Mouse (Mus musculus): ENCODE results near the gene B3gat1. TPM values are rescaled to one million over a fixed set of nuclear protein-coding genes. Genes with fewer than 3 reads are reported as not detected.

The B3gat1 gene
- 0.17 and 0.49 TPM in 2 replicates for polyA plus RNA-seq (2014; fragmentation: Nextera tagmentation; extraction: Ambion mirVana)

DNA sequence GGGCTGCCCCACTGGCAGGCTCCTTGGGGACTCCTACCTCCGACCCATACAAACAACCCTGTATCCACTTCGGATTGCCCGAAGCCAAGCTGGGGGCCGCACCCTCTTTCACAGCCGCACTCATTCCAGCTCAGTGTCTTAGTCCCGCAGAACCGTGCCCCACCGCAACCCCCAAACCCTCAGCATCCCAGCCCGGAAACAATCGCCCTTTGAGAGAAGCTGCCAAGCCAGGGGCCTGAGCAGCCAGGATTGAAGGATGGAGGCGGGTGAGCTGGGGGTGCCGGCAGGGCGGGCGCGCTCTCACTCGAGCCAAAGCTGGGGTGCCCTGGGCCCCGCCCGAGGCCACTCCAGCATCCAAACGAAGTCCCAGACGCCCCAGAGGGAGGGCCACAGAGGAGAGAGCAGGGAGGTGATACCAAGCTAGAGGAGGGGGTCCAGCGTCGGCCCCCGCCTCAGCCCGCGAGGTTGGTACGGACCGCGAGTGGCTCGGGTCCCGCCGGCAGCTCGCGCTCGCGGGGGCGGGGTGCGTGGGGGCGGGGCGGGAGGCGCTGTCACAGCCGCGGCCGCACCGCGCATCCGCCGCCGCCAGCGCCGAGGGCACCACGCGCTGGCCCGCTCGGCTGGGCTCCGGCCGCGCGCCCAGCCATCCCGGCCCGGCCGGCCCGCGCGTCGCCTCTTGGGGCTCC lies at the start of gene B3gat1:
B3gat1 (plus strand) TSS at position 523 of the 686 bp plus-strand sequence.
- peak; percentile 60 for DNase-seq (ENCODE audit: low spot score)

DNA sequence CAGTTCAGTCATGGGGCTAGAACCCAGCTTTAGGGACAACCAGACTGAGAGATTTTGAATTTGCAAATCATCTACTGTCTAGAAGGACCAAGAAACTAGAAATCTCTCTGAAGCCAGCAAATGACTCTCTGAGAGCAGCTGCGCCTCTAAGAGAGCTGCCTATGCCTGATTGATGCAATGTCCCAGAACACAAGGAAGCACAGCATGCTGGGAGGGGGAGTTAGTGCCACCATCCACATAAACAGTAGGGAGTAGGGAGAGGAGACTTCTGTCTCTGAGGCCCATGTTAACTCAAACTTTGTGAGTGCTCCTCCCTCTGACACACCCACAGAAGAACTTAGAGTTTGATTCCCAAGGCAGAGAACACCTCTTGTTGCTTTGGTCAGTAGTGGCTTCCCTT lies 44.4 kb upstream of the B3gat1 start:
- H3K4me3 ChIP-seq (ENCODE audit: low read depth, low read length), result no peak overlapping the region
- H3K27me3 ChIP-seq (ENCODE audit: control insufficient read depth, insufficient read depth, low read length), result no peaks in the 10 kb centered on the region
- no peaks in the 10 kb centered on the region for H3K36me3 ChIP-seq (ENCODE audit: control insufficient read depth, insufficient read depth, low read length)
- ATAC-seq (ENCODE audit: insufficient number of reproducible peaks, low FRiP score, low TSS enrichment, low read depth) (no peak), DNase-seq (ENCODE audit: low spot score) (no peak)
- no peaks in the 10 kb centered on the region for H3K9me3 ChIP-seq (ENCODE audit: control insufficient read depth, low read length)
- H3K9ac ChIP-seq (ENCODE audit: low read length), result no peak overlapping the region
- no peak overlapping the region for H3K4me2 ChIP-seq (ENCODE audit: low read depth, severe bottlenecking)
- H3K4me1 ChIP-seq (ENCODE audit: control insufficient read depth, insufficient read depth, low read length), result no peaks in the 10 kb centered on the region
- H3K27ac ChIP-seq (replicated peaks; ENCODE audit: low read depth, low read length), result no peak overlapping the region
- 83% methylated on average over 1 of the region's 1 CpGs for WGBS

More for the DNA sequence above, at the start of gene B3gat1:
- peak; percentile 54; the same call in 1 of the 2 replicates for ATAC-seq (ENCODE audit: insufficient number of reproducible peaks, low FRiP score, low TSS enrichment, low read depth)
- Histone ChIP-seq H3K36me3 (ENCODE audit: control insufficient read depth, insufficient read depth, low read length) (no peaks in the 10 kb centered on the region), H3K27me3 (ENCODE audit: control insufficient read depth, insufficient read depth, low read length) (peaks cover 40% of the 10 kb centered on the region), H3K4me1 (ENCODE audit: control insufficient read depth, insufficient read depth, low read length) (no peaks in the 10 kb centered on the region), H3K4me3 (ENCODE audit: low read depth, low read length) (peak within 1 kb of the TSS; percentile 45), H3K4me2 (ENCODE audit: low read depth, severe bottlenecking) (peak within 1 kb of the TSS; percentile 93), H3K9ac (ENCODE audit: low read length) (0 out of 2 replicates have a peak within 1 kb of the TSS, but pooled peaks have one; percentile 12), H3K9me3 (ENCODE audit: control insufficient read depth, low read length) (no peaks in the 10 kb centered on the region; the same call in 1 of the 2 replicates), H3K27ac (replicated peaks; ENCODE audit: low read depth, low read length) (no peak within 1 kb of the TSS)
- WGBS, result under 1% methylated on average over 54 of the region's 65 CpGs

DNA sequence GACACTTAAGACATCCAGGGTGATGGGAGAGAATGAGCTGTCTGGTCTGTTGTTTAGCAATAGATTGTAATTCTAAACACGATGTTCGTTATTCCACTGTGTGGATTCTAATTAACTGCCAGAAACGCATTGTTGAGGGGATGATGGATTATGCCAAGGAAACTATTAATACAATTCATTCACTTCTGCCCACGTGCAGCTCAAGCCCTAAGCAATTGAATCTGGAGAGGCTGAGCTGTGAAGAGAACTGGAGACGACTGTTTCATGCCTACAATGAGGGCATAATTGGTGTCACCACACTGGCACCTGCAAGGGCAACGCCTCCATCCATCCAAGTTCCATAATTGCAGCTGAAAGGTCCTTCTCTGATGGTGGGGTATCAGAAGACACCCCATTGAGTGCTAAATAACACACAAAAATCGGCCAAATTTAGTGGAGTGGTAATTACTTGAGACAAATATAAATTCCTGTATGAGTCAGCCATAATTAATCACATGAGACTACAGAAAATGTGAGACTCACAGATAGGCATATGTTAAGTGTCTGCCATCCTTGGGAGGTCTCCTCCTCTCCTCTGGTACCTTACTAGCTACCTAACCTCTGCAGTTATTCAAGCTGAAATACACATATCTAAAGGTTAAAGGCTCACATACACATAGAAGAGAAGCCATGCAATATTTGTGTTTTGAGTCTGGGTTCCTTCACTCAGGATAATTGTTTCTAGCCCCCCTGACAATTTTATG lies 43.4 kb upstream of the B3gat1 start:
- DNase-seq (ENCODE audit: low spot score) (no peak), ATAC-seq (ENCODE audit: insufficient number of reproducible peaks, low FRiP score, low TSS enrichment, low read depth) (no peak)
- H3K9ac ChIP-seq (ENCODE audit: low read length), result no peak overlapping the region
- H3K4me3 ChIP-seq (ENCODE audit: low read depth, low read length), result no peak overlapping the region
- H3K9me3 ChIP-seq (ENCODE audit: control insufficient read depth, low read length), result no peaks in the 10 kb centered on the region
- H3K4me2 ChIP-seq (ENCODE audit: low read depth, severe bottlenecking), result no peak overlapping the region
- H3K27ac ChIP-seq (replicated peaks; ENCODE audit: low read depth, low read length), result no peak overlapping the region
- 73% methylated on average over 7 of the region's 7 CpGs for WGBS
- no peaks in the 10 kb centered on the region for H3K27me3 ChIP-seq (ENCODE audit: control insufficient read depth, insufficient read depth, low read length)
- H3K36me3 ChIP-seq (ENCODE audit: control insufficient read depth, insufficient read depth, low read length), result no peaks in the 10 kb centered on the region
- no peaks in the 10 kb centered on the region for H3K4me1 ChIP-seq (ENCODE audit: control insufficient read depth, insufficient read depth, low read length)

DNA sequence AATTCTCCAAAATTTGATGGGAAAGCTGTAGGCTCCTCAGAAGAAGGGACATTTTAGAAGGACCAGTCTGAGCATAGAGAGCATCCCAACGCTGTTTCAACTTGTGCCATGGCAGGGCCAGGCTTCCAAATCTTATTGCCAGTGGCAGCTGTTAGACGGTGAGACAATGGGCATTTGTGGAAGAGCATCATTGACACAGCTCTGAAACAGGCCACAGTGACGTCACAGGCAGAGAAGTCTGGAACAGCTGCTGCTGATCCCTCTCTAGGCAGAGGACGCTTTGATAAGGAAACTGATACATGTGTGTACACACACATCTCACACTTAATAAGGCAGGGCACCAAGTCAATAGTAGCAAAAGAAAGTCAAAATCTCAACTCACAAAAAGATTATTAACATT lies 40.9 kb upstream of the B3gat1 start:
- ATAC-seq (ENCODE audit: insufficient number of reproducible peaks, low FRiP score, low TSS enrichment, low read depth) (no peak), DNase-seq (ENCODE audit: low spot score) (no peak)
- Histone ChIP-seq H3K4me2 (ENCODE audit: low read depth, severe bottlenecking) (no peak overlapping the region), H3K27ac (replicated peaks; ENCODE audit: low read depth, low read length) (no peak overlapping the region), H3K4me1 (ENCODE audit: control insufficient read depth, insufficient read depth, low read length) (no peaks in the 10 kb centered on the region), H3K9ac (ENCODE audit: low read length) (no peak overlapping the region), H3K36me3 (ENCODE audit: control insufficient read depth, insufficient read depth, low read length) (no peaks in the 10 kb centered on the region), H3K27me3 (ENCODE audit: control insufficient read depth, insufficient read depth, low read length) (no peaks in the 10 kb centered on the region), H3K9me3 (ENCODE audit: control insufficient read depth, low read length) (no peaks in the 10 kb centered on the region), H3K4me3 (ENCODE audit: low read depth, low read length) (no peak overlapping the region)
- 87% methylated on average over 4 of the region's 4 CpGs for WGBS

DNA sequence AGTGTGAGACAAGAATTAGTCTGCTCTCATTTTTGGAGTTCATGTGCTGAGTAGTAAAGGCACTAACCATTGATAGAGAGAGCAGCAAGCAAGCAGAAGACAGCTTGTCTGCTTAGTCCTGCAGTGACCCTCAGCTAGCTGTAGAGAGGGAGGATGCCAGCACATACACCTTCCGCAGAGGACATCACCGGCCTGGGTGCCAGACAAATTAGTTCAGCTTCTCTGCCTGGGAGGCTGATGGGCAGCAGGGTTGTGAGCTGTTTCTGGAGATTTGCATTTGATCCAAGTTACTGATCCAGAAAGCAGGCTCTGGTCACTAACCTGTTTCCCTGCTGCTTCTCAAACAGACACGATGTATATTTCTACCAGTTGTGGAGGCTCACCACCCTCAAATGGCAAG lies 38.9 kb upstream of the B3gat1 start:
- WGBS, result 84% methylated on average over 3 of the region's 3 CpGs
- no peaks in the 10 kb centered on the region for H3K4me1 ChIP-seq (ENCODE audit: control insufficient read depth, insufficient read depth, low read length)
- DNase-seq (ENCODE audit: low spot score) (no peak), ATAC-seq (ENCODE audit: insufficient number of reproducible peaks, low FRiP score, low TSS enrichment, low read depth) (no peak)
- H3K4me2 ChIP-seq (ENCODE audit: low read depth, severe bottlenecking), result no peak overlapping the region
- H3K36me3 ChIP-seq (ENCODE audit: control insufficient read depth, insufficient read depth, low read length), result no peaks in the 10 kb centered on the region
- no peak overlapping the region for H3K27ac ChIP-seq (replicated peaks; ENCODE audit: low read depth, low read length)
- no peaks in the 10 kb centered on the region for H3K9me3 ChIP-seq (ENCODE audit: control insufficient read depth, low read length)
- no peaks in the 10 kb centered on the region for H3K27me3 ChIP-seq (ENCODE audit: control insufficient read depth, insufficient read depth, low read length)
- H3K4me3 ChIP-seq (ENCODE audit: low read depth, low read length), result no peak overlapping the region
- H3K9ac ChIP-seq (ENCODE audit: low read length), result no peak overlapping the region

DNA sequence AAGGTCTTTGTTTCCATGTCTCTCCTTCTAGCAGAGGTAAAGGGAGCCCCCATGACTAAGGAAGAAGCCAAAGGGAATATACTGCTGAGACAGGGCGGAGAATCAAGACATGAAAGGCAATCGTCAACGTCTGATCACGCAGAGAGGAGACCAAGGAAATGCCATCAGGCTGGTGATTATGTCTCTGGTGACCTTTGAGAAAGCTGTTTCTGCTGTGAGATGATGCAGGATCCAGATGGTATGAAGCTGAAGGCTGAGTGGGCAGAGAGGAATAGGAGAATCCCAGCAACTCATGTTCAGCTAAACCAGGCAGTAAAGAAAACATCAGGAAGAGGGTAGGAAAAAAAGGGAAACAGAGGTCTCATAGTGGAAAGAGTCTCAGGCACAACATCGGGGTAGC lies 38.4 kb upstream of the B3gat1 start:
- Histone ChIP-seq H3K27ac (replicated peaks; ENCODE audit: low read depth, low read length) (no peak overlapping the region), H3K36me3 (ENCODE audit: control insufficient read depth, insufficient read depth, low read length) (no peaks in the 10 kb centered on the region), H3K4me2 (ENCODE audit: low read depth, severe bottlenecking) (no peak overlapping the region), H3K27me3 (ENCODE audit: control insufficient read depth, insufficient read depth, low read length) (no peaks in the 10 kb centered on the region), H3K9me3 (ENCODE audit: control insufficient read depth, low read length) (no peaks in the 10 kb centered on the region), H3K9ac (ENCODE audit: low read length) (no peak overlapping the region), H3K4me3 (ENCODE audit: low read depth, low read length) (no peak overlapping the region), H3K4me1 (ENCODE audit: control insufficient read depth, insufficient read depth, low read length) (no peaks in the 10 kb centered on the region)
- WGBS, result 80% methylated on average over 5 of the region's 5 CpGs
- ATAC-seq (ENCODE audit: insufficient number of reproducible peaks, low FRiP score, low TSS enrichment, low read depth) (no peak), DNase-seq (ENCODE audit: low spot score) (no peak)

DNA sequence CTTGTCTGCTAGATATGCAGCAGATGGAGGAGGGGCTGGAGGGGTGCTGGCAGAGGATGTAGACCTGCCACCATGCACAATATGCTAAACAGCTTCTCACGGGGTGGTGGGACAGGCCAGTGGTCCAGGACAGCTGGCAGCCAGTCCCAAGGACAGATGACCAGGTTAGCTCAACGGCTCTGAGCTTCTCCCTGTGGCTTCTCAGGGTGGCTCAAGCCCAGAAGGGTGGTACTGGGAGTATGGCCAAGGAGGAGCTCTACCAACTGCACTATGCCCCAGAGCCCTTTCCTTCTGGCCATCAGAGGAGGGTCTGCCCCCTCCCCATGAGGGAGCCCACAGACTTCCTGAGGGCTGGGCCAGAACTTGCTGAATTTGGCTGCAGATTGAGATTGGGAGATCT lies 35.2 kb upstream of the B3gat1 start:
- no peaks in the 10 kb centered on the region for H3K36me3 ChIP-seq (ENCODE audit: control insufficient read depth, insufficient read depth, low read length)
- H3K9ac ChIP-seq (ENCODE audit: low read length), result no peak overlapping the region
- H3K27ac ChIP-seq (replicated peaks; ENCODE audit: low read depth, low read length), result no peak overlapping the region
- WGBS, result 77% methylated on average over 2 of the region's 2 CpGs
- H3K4me2 ChIP-seq (ENCODE audit: low read depth, severe bottlenecking), result no peak overlapping the region
- DNase-seq (ENCODE audit: low spot score) (no peak), ATAC-seq (ENCODE audit: insufficient number of reproducible peaks, low FRiP score, low TSS enrichment, low read depth) (no peak)
- H3K27me3 ChIP-seq (ENCODE audit: control insufficient read depth, insufficient read depth, low read length), result no peaks in the 10 kb centered on the region
- H3K4me1 ChIP-seq (ENCODE audit: control insufficient read depth, insufficient read depth, low read length), result no peaks in the 10 kb centered on the region
- H3K9me3 ChIP-seq (ENCODE audit: control insufficient read depth, low read length), result no peaks in the 10 kb centered on the region
- no peak overlapping the region for H3K4me3 ChIP-seq (ENCODE audit: low read depth, low read length)

DNA sequence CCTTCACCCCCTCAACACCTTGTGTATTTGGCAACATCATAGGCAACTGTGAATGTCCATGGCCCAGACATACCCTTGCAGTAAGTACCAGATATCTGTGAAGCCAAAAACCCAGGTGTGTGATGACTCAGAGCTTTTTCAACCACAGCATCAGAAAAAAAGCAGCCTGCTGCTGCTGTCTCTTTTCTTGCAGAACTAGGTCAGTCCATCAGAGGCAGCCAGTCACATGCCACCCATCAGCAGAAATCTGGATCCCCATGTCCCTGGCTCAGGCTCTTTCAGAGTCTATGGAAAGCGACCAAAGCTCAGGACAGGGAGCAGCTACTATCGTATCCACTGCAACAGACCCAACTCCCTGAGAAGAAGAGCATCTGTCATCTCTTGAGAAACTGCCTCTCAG lies 33.2 kb upstream of the B3gat1 start:
- no peaks in the 10 kb centered on the region for H3K9me3 ChIP-seq (ENCODE audit: control insufficient read depth, low read length)
- H3K36me3 ChIP-seq (ENCODE audit: control insufficient read depth, insufficient read depth, low read length), result no peaks in the 10 kb centered on the region
- H3K9ac ChIP-seq (ENCODE audit: low read length), result no peak overlapping the region
- H3K4me1 ChIP-seq (ENCODE audit: control insufficient read depth, insufficient read depth, low read length), result no peaks in the 10 kb centered on the region
- no peaks in the 10 kb centered on the region for H3K27me3 ChIP-seq (ENCODE audit: control insufficient read depth, insufficient read depth, low read length)
- no peak for DNase-seq (ENCODE audit: low spot score)
- no peak overlapping the region for H3K4me3 ChIP-seq (ENCODE audit: low read depth, low read length)
- 93% methylated on average over 2 of the region's 2 CpGs for WGBS
- ATAC-seq (ENCODE audit: insufficient number of reproducible peaks, low FRiP score, low TSS enrichment, low read depth), result no peak
- no peak overlapping the region for H3K27ac ChIP-seq (replicated peaks; ENCODE audit: low read depth, low read length)
- no peak overlapping the region for H3K4me2 ChIP-seq (ENCODE audit: low read depth, severe bottlenecking)
